Mouse (Mus musculus) CH12F3 (cell line): ENCODE data around the gene Avil.
"Not testable (repeated sequence)": the region's sequence is repeated elsewhere in the genome, so short reads cannot be mapped to it uniquely, and the experiment has no call there.

Experiments
- in situ Hi-C: fragments of 300-500 bp; cut with MboI; formaldehyde crosslinking; loops from 2 replicates; pipeline ENCODE4 v1.14.3; 2020; ENCODE audit warnings: low sequenced_read_pairs

The Avil gene

DNA sequence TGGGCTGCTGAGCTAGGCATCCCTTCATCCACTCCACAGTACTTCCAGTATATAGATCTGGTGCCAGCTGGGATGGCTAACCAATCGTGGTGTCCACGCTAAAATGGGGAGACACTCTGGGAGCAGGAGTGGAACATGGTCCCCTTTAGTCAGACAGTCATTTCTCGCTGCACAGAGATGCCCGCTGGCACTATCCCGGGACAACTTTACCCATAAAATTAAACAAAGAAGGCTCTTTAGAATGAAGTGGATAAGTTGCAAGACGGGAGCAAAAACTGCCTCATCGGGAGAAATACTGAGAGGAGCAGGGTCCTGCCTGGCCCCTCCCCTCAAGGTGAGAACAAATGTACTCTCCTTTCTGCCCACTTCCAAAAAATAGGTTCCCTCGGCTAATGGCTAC, 58.2 kb downstream of the Avil start:
- in situ Hi-C loops = no loop called here

DNA sequence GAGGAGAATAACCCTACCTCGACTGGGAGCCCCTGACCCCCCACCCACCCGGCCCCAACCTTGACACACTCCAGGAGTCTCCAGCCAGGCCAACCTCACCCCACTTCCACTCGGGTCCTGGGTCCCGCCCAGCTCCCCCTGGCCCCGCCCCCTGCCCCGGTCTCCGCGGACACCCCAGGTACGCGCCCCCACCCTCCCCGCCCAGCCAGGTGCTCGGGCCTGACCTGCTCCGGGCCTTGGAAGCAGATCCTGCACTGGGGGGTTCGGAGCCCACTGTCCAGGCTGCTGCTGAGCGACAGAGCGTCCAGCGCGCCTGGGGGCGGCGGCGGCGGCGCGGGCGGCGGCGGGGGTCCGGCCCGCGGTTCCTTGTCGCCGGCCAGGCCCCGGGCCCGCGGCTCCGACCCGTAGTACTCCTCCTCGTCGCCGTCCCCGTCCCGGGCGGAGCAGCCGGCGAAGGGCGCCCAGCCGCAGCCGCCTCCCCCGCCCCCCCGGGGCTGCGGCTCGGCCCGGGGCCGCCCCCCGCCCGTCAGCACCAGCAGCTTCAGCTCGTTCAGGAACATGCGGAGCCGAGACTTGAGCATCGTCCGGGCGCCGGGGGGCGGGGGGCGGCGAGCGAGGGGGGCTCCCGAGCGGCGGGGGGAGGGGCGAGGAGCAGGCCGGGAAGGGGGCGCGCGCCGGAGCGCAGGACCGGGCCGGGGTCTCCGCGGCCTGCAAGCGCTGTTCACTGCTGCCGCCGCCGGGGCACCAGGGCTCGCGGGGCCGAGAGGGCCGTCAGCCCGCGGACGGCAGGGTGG, 58.9 kb downstream of the Avil start:
- in situ Hi-C loops = no loop called here

DNA sequence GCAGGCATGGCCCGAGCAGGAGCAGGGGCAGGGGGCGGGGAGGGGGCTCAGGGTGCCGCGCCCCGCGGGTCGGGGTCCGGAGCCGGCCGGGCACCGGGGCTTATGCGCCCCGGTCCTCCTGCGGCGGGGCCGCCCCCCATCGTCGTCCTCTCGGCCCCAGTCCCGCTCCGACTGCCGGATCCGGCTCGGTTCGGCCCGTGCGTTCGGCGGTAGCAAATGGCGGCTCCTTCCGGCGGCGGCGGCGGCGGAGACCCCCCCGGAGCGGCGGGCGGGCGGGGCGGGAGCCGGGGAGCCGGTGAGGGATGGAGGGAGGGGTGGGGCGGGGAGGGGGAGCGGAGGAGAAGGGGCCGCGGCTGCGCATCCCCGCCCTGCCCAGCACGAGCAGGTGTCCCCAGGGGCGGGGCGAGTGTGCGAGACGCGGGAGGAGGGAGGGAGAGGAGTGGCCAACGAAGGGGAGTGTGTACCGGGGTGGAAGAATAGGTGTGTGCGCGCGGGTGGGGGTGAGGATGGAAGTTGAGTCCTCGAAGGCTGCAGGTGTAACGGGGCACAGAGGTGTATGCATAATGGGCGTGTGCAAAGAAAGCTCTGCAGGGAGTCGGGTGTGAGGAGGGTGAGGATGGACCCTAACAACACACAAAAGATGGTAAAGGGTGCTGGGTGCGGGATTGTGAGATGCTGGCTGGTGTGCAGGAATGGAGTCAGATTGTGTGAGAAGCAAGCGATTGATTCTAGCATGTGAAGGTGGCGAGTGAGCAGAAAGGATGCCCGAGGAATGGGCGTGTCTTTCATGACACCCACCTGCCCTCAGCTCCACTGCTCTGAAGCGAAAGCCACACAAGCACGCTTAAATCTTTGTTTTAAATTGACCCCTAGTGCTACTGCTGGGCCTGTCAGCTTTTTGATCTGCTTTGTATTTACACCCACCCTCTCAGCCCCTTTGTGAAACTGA, 59.7 kb downstream of the Avil start, which contains the start of gene March9:
TSS of gene March9 (minus strand) at position 217 of the 949 bp plus-strand sequence.
- in situ Hi-C loops = no loop called here

DNA sequence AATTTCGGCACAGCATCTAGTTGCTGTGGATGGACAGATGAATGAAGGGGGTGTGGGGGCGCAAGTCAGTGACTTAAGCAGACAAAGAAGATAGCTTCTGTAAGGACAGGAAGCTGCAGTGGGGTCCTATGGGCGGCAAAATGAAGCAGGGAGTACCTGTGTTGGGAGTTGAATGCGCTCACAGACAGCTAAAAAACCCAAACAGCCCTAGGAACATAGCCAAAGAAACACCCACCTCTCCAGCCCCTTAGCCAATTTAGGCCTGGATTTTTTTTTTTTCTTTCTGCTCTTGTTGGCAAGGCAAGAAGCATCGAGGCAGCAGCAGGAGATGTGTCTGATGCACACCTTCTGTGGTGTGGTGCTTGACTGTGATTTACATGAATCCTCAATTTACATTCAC, 60.6 kb downstream of the Avil start:
- in situ Hi-C loops = no loop called here

DNA sequence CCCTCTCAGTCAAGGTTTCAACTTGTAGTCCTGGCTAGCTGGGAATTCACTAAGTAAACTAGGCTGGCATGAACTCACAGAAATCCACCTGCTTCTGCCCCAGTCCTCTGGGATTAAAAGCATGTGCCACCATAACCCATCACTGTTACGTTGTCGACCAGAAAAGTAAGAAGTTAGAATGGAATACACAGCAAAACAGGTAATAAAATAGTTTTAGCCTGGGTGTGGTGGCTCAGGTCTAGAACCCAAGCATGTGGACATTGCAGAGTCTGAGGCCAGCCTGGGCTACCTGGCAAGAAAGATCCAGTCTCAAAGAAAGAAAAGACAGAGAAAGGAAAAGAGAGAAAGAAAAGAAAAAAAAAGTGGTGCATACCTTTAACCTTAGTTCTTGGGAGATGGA, 61.0 kb downstream of the Avil start:
- in situ Hi-C loops = no loop called here

DNA sequence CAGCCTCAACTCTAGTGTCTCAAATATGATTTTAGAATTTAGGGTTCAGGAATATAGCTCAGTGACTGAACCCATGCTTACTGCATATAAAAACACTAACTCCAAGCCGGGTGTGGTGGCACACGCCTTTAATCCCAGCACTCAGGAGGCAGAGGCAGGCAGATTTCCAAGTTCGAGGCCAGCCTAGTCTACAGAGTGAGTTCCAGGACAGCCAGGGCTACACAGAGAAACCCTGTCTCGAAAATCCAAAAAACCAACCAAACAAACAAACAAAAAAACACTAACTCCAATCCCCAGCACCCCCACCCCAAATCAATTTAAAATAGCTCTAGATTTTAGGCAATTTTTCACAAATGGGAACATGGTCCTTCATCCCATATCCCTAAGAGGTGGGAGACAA, 61.6 kb downstream of the Avil start:
- in situ Hi-C loops = not testable (repeated sequence)

DNA sequence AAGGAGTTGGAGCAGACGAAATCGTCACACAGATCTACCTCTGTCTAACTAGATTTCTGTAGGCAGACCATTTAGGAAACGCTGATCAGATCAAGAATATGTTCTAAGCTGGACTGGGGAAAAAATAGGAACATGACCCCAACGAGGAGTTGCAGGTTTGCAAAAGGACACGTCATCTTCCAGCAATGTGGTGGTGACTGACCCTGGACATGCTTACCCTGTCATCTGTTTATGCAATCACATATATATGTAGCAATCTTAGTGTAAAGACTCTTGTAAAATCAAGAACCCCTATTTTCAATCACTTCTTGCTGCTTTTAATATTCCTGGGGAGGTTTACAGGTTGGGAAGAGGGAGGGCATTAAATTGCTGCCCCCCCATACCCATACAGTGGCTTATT, 62.0 kb downstream of the Avil start:
- in situ Hi-C loops = no loop called here

DNA sequence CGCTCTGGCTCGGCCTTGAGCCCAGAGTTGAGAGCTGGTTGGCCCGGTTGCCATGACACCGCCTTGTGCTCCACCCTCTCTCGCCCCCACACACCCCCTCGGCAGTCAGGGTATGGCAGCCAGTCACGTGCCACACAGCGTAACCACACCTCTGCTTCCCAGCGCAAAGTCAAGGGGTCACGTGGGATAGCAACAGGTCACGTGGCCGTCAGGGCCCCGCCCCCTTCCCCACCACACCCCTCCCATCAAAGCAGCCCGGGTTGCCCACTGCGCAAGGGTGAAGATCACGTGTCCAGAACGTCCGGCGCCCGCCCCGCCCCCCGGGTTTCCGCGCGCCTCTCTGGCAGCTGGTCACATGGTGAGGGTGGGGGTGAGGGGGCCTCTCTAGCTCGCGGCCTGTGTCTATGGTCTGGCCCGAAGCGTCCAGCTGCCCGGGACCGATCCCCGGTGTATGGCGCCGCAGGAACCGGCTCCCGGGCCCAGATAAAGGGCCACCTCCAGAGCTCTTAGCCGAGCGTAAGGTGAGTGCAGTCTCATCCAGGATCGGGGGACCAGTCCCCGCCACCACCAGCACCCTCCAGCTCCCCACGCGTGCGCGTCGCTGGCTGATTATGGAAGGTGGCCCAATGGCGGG, 62.8 kb downstream of the Avil start, which contains the start of gene Cdk4:
TSS of gene Cdk4 (plus strand) at position 296 of the 634 bp plus-strand sequence.
- in situ Hi-C loops = no loop called here

DNA sequence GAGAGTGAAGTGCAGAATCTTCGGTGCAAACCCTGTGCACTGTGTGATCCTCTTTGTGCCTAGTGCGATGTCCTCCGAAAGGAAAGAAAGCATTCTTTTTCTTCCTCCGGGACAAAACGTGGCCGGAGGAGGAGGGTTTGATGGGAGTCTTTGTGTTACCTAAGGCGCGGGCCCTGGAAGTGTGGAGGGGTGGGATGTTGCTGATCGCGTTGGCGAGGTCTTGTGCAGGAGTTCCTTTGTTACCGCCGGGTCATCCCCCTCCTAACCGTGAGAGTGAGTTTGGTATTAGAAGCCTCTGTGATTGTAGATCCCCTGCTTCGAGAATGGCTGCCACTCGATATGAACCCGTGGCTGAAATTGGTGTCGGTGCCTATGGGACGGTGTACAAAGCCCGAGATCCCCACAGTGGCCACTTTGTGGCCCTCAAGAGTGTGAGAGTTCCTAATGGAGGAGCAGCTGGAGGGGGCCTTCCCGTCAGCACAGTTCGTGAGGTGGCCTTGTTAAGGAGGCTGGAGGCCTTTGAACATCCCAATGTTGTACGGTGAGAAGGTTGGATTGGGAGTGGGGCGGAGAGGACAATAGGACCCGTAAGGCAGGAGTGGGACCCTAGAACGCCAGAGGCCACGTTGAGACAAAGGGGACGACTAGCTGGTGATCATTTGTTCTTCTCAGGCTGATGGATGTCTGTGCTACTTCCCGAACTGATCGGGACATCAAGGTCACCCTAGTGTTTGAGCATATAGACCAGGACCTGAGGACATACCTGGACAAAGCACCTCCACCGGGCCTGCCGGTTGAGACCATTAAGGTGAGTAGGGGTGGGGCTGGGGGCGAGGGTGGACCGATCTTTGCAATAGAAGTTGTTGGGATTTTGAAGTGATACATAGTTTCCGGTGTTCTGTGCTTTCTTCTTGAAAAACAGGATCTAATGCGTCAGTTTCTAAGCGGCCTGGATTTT, 63.7 kb downstream of the Avil start:
- in situ Hi-C loops = no loop called here

DNA sequence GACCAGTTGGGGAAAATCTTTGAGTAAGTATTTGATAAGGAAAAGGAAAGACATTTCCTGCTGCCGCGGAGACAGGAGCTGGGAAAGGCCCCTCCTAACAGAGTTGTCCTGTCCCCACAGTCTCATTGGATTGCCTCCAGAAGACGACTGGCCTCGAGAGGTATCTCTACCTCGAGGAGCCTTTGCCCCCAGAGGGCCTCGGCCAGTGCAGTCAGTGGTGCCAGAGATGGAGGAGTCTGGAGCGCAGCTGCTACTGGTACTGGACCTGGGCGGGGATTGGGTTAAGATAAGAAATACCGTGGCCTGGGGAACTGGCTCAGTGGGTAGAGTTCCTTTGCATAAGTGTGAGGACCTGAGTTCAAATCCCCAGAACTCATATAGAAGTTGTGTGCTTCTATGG, 65.5 kb downstream of the Avil start:
- in situ Hi-C loops = no loop called here

DNA sequence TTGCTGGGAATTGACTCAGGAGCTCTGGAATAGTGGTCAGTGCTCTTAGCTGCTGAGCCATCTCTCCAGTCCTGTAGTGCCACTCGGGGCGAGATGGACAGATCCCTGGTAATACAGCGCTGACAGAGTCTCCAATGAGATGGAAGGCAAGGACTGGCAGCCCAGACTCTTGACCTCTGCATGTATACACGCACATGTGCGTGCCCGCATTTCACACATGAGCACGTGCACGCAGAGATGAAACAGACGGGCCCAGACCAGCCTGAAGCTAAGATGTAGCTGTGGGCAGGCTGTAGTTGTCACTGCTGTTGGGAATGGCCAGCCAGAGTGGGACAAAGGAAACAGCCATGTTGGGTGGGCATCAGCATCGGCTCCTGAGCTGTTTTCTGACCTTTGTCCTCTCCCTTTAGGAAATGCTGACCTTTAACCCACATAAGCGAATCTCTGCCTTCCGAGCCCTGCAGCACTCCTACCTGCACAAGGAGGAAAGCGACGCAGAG, 66.1 kb downstream of the Avil start:
- in situ Hi-C loops = no loop called here

DNA sequence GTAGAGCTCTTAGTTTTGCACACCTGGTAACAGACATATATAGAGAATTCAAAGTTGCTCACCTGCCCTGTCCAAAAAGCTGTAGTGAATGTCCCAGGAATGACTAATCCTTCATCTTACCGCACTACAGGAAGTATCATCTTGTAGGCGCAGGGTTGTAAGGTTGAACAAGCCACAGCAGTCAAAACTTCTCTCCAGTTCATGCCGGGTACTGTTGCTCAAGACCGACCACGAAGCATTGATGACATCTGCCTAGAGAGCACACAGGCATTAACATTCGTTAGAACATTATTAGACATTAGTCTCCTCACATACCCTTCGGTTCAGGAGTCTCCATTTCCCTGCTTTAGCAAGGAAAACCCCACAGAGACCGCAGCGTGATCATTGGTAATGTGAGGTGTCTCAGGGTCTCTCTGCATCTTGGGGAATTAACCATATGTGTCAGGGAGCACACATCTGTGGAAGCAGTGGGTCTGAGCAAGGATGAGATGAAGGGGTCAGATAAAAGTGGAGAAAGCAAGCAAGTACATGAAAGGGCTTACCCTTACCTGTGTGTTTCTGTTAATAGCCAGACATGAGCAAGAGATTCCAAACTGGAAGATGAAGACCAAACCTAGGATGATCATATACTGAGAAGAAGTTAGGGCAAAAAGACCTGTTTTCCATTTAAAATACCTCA, 68.0 kb downstream of the Avil start:
- in situ Hi-C loops = no loop called here

DNA sequence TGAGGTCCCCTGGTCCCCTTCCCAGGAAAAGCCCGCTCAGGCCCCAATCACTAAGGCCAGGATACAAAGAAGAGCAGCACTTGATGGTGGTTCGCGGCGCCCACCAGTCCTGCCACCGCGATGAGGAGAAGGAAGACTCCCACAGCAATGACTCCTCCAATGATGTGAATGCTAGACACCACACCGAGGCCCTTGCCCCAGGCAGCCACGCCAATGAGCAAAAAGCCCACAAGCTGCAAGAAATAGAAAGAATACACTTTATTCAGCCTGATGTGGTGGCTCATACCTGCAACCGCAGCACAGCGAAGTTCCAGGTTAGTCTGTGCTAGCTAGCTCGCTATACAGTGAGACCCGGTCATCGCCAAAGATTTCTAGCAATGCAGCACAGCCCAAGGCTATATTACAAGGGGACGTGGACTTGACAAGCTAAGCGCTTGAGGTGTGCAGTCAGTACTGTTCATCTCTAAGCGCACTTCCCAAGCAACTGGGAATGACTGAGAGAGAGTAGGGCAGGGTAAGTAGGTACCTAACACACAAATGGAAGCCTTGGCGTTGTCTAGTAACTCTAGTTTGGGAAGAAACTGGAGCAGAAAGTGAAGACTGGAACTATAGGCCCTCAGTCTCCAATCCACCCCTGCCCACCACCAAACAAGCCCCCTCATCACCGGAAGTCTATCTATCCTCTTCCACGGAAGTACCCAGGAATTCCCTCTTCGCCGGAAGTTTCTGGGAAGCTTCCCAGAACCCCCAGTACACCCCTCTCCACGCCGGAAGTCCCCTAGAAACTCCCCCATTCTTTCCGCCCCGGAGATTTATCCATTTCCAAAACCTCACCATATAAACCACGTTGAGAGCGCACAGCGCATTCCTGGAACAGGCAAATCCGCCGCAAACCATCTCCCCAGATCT, 69.0 kb downstream of the Avil start:
- in situ Hi-C loops = no loop called here
